Mouse (Mus musculus) macrophage (primary cell): ENCODE data around the gene Krt88. TPM values are rescaled to one million over a fixed set of nuclear protein-coding genes. Genes with fewer than 3 reads are reported as not detected.

Experiments used
- H3K27ac ChIP-seq: fragments of 350-480 bp; formaldehyde crosslinking; 2 replicates; pipeline ENCODE4 v1.9.0; 2021
- H3K36me3 ChIP-seq: fragments of 350-480 bp; formaldehyde crosslinking; 2 replicates; pipeline ENCODE4 v1.9.0; 2021; ENCODE audit errors: inconsistent target
- H3K4me3 ChIP-seq: fragments of 350-480 bp; formaldehyde crosslinking; 2 replicates; pipeline ENCODE4 v1.9.0; 2021; ENCODE audit errors: inconsistent target
- H3K79me2 ChIP-seq: fragments of 350-480 bp; formaldehyde crosslinking; 2 replicates; pipeline ENCODE4 v1.9.0; 2021; ENCODE audit errors: inconsistent target
- WGBS: methylation state at CpG from one replicate; pipeline ENCODE4 v1.1.7; 2026; ENCODE audit warnings: inconsistent platforms; ENCODE audit not compliant: missing documents; 5-methylcytosine and 5-hydroxymethylcytosine counted together
- polyA plus RNA-seq: library from polyadenylated mRNA; stranded (reverse); fragments of 250-400 nt; gene quantifications from 3 replicates; pipeline ENCODE4 v1.2.4, GENCODE M21; 2018; ENCODE audit warnings: inconsistent platforms

Gene Krt88
- polyA plus RNA-seq, 1 experiment from 2014 or later = not detected

DNA sequence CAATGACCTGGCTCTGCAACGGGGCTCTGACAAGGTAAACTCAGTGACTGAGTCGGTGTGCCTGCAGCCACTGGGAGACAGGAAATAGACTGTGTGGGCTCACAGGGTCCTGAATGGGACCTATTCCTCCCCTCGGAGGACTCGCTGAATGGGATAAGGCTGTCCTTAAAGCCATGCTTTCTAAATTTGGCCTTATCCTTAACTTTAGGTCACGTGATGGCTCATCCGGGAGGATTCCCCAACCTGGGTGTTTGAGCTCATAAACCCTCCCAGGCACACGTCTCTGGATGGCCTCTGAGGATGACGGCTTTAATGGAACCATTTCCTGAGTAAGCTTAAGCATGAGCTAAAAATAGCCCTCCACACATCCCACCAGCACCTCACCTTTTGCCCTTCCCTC is 45.2 kb downstream of the Krt88 start:
- Histone ChIP-seq H3K27ac (no peak overlapping the region), H3K4me3 (no peak overlapping the region), H3K36me3 (no peaks in the 10 kb centered on the region), H3K79me2 (no peaks in the 10 kb centered on the region)
- WGBS = 56% methylated on average over 8 of the region's 8 CpGs

DNA sequence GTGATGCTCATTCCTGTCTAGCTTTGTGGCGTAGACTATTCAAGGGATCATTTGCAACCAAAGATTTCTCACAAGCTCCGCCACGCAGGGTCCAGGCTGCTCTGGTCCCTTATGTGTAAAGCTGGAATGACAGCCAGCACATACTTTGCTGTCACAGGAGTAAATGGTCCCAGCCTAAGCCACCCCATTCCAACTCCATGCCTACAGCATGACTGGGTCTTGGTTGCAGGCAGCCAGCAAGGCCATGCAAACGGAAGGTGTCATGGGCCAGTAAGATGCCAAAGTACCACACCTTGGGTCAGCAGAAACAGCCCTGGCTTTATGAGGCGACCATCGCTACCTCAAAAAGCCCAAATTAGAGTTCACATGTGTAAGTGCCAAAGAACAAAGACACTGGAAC is 46.2 kb downstream of the Krt88 start:
- 93% methylated on average over 6 of the region's 6 CpGs for WGBS
- H3K27ac ChIP-seq = no peak overlapping the region
- no peak overlapping the region for H3K4me3 ChIP-seq
- no peaks in the 10 kb centered on the region for H3K36me3 ChIP-seq
- H3K79me2 ChIP-seq = no peaks in the 10 kb centered on the region

DNA sequence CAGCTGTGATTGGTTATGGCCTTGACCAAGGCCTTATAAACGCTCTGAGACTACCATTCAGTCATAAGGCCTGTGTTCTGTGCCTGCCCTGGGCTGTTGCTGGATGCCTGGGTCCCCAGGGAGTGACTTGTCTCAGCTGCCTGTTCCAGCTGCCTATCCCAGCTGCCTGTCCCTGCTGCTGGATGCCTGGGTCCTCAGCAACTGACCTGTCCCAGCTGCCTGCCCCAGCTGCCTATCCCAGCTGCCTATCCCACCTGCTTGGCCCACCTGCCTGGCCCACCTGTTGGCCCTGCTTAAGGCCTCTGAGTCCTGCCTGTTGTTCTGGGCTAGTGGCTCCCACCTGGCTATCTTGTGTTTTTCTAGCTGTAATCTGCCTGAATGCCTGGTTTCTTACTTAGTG is 46.7 kb downstream of the Krt88 start:
- Histone ChIP-seq H3K4me3 (no peak overlapping the region), H3K27ac (no peak overlapping the region), H3K79me2 (no peaks in the 10 kb centered on the region), H3K36me3 (no peaks in the 10 kb centered on the region)
- 71% methylated on average over 1 of the region's 1 CpGs for whole genome bisulfite sequencing

DNA sequence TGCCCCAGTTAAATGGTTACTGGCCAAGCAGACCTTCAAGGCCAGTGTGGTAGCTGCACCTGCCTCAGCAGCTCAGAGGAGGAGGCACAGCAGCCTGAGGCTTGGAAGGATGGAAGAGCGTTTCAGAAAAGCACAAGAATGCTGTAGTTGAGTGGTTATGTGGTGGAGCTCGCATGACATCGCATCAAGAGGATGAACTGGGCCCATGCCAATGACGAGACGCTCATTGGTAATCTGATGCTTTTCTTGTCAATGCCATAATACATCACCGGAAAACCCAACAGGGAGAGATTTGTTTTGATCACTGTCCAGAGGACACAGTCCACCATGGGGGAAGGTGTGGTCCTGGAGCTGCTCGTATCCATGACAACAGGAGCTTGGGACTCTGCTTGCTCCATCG is 47.7 kb downstream of the Krt88 start:
- H3K27ac ChIP-seq = no peak overlapping the region
- no peaks in the 10 kb centered on the region for H3K79me2 ChIP-seq
- no peak overlapping the region for H3K4me3 ChIP-seq
- WGBS = 93% methylated on average over 8 of the region's 8 CpGs
- no peaks in the 10 kb centered on the region for H3K36me3 ChIP-seq

DNA sequence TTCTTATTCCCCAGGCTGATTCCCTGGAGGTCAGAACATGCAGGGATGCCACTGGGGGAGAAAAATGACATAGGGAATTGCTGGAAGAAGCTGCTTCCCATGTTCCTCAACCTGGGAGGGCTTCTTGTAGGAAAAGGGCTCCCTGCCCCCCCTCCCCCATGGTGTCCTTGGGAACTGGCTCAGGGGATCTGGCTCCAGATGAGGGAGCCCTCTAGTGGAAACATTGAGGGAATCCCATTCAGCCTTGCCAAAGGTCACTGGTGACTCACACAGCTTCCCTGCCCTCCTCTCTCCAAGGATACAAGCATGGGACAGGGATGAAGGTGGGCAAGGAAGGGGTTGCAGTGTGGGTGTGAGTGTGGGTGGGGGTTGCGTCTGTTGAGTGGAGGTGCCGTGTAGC is 49.6 kb downstream of the Krt88 start:
- WGBS = 92% methylated on average over 2 of the region's 2 CpGs
- Histone ChIP-seq H3K36me3 (no peaks in the 10 kb centered on the region), H3K4me3 (no peak overlapping the region), H3K79me2 (no peaks in the 10 kb centered on the region), H3K27ac (no peak overlapping the region)

Other genes with a start within 250 kb of the Krt88 start
- gene Grasp, start 223.6 kb upstream of the Krt88 start, polyA plus RNA-seq = 0.26 to 0.36 TPM in 2 of 3 replicates, not detected in the other
- gene Nr4a1, start 193.5 kb upstream of the Krt88 start, polyA plus RNA-seq = 6.1 to 9.4 TPM (median 7.1 TPM) in 3 replicates
- 19.7 to 26.3 TPM (median 22.9 TPM) in 3 replicates for gene Atg101, start 163.5 kb upstream of the Krt88 start, polyA plus RNA-seq
- gene 6030408B16Rik, start 154.5 kb upstream of the Krt88 start, polyA plus RNA-seq = not detected in 3 replicates
- gene Krt80, start 77.6 kb upstream of the Krt88 start, polyA plus RNA-seq = 0.51 to 0.83 TPM (median 0.56 TPM) in 3 replicates
- gene Krt7, start 36.7 kb upstream of the Krt88 start, polyA plus RNA-seq = not detected in 3 replicates
- not detected in 3 replicates for gene Krt87, start 8.9 kb upstream of the Krt88 start, polyA plus RNA-seq
- not detected in 3 replicates for gene Krt81, start 16.0 kb downstream of the Krt88 start, polyA plus RNA-seq
- gene Krt86, start 25.7 kb downstream of the Krt88 start, polyA plus RNA-seq = not detected in 3 replicates
- gene Krt83, start 43.8 kb downstream of the Krt88 start, polyA plus RNA-seq = not detected in 3 replicates
- not detected in 3 replicates for gene Gm49425, start 69.5 kb downstream of the Krt88 start, polyA plus RNA-seq
- gene Krt84, start 85.1 kb downstream of the Krt88 start, polyA plus RNA-seq = not detected in 3 replicates
- not detected in 3 replicates for gene Krt82, start 102.9 kb downstream of the Krt88 start, polyA plus RNA-seq
- not detected in 3 replicates for gene Krt90, start 115.2 kb downstream of the Krt88 start, polyA plus RNA-seq
- gene Krt75, start 126.2 kb downstream of the Krt88 start, polyA plus RNA-seq = not detected in 3 replicates
- not detected in 3 replicates for gene Gm5414, start 180.4 kb downstream of the Krt88 start, polyA plus RNA-seq
- gene Gm5478, start 199.6 kb downstream of the Krt88 start, polyA plus RNA-seq = not detected in 3 replicates
- not detected in 3 replicates for gene Krt6b, start 232.5 kb downstream of the Krt88 start, polyA plus RNA-seq
- not detected in 3 replicates for gene Krt6a, start 246.6 kb downstream of the Krt88 start, polyA plus RNA-seq